Mouse (Mus musculus) ES-Bruce4 (cell line): ENCODE measurements around the gene Clnk. TPM values are rescaled to one million over a fixed set of nuclear protein-coding genes. Genes with fewer than 3 reads are reported as not detected.

Experiments
- H3K27ac ChIP-seq: 2 replicates; pipeline ENCODE4 v1.5.1; 2012; ENCODE audit warnings: low read length, inconsistent platforms; ENCODE audit not compliant: insufficient read depth
- H3K27me3 ChIP-seq: 2 replicates; pipeline ENCODE4 v1.6.1; 2012; ENCODE audit warnings: mild to moderate bottlenecking, low read length, inconsistent platforms; ENCODE audit not compliant: control insufficient read depth, poor library complexity, insufficient read depth, severe bottlenecking
- H3K36me3 ChIP-seq: 2 replicates; pipeline ENCODE4 v1.6.1; 2012; ENCODE audit warnings: inconsistent platforms, mild to moderate bottlenecking, low read length, moderate library complexity; ENCODE audit not compliant: control insufficient read depth, poor library complexity, insufficient read depth, severe bottlenecking
- H3K4me1 ChIP-seq: one replicate; pipeline ENCODE4 v1.8.1; 2011; ENCODE audit warnings: low read length; ENCODE audit not compliant: control insufficient read depth, insufficient read depth
- H3K4me3 ChIP-seq: 2 replicates; pipeline ENCODE4 v1.5.1; 2011; ENCODE audit warnings: low read depth, mild to moderate bottlenecking, low read length
- H3K9ac ChIP-seq: 2 replicates; pipeline ENCODE4 v1.6.1; 2012; ENCODE audit warnings: low read depth, mild to moderate bottlenecking, inconsistent platforms; ENCODE audit not compliant: poor library complexity, severe bottlenecking
- H3K9me3 ChIP-seq: replicated peaks from 2 replicates; pipeline ENCODE4 v1.6.1; 2012; ENCODE audit warnings: mild to moderate bottlenecking, low read length, inconsistent platforms; ENCODE audit not compliant: control insufficient read depth, poor library complexity, insufficient read depth, severe bottlenecking
- CTCF ChIP-seq: IDR thresholded peaks from one replicate; pipeline ENCODE4 v1.8.1; 2011; ENCODE audit warnings: low read depth, low read length
- EP300 ChIP-seq: IDR thresholded peaks from 2 replicates; pipeline ENCODE4 v1.6.1; 2011; ENCODE audit warnings: low read depth, low read length; ENCODE audit not compliant: insufficient read depth
- POLR2A ChIP-seq: IDR thresholded peaks from one replicate; pipeline ENCODE4 v1.8.1; 2011; ENCODE audit warnings: low read length; ENCODE audit not compliant: insufficient read depth
- polyA plus RNA-seq: library from polyadenylated mRNA; stranded (reverse); fragments of >200 nt; gene quantifications from 2 replicates; pipeline ENCODE4 v1.2.4, GENCODE M21; 2011; ENCODE audit warnings: low read depth; ENCODE audit not compliant: missing spikeins, insufficient read depth, insufficient read length

The Clnk gene
- polyA plus RNA-seq, 1 experiment, result not detected

- H3K27me3 ChIP-seq, result no peaks in the 10 kb centered on the region
- H3K27ac ChIP-seq, result no peak overlapping the region
- no peak overlapping the region for H3K4me3 ChIP-seq
- H3K36me3 ChIP-seq, result no peaks in the 10 kb centered on the region
- H3K9ac ChIP-seq, result no peak overlapping the region
- H3K9me3 ChIP-seq, result no peaks in the 10 kb centered on the region
- TF ChIP-seq EP300, result no peak
- TF ChIP-seq POLR2A, result no peak
- TF ChIP-seq CTCF, result no peak
- no peaks in the 10 kb centered on the region for H3K4me1 ChIP-seq
Observed at GRCm38 (mm10) chr5:38787851-38788520, 88.6 kb downstream of the Clnk start.

GRCm38 (mm10) chr5:38786126-38786525 is 90.5 kb downstream of the Clnk start:
- Histone ChIP-seq H3K27me3 (no peaks in the 10 kb centered on the region), H3K9me3 (no peaks in the 10 kb centered on the region), H3K4me1 (no peaks in the 10 kb centered on the region), H3K4me3 (no peak overlapping the region), H3K9ac (no peak overlapping the region), H3K36me3 (no peaks in the 10 kb centered on the region), H3K27ac (no peak overlapping the region)
- no peak for TF ChIP-seq CTCF
- no peak for TF ChIP-seq POLR2A
- TF ChIP-seq EP300, result no peak

GRCm38 (mm10) chr5:38785686-38786085 is 90.9 kb downstream of the Clnk start:
- Histone ChIP-seq H3K27ac (no peak overlapping the region), H3K9me3 (no peaks in the 10 kb centered on the region), H3K36me3 (no peaks in the 10 kb centered on the region), H3K27me3 (no peaks in the 10 kb centered on the region), H3K9ac (no peak overlapping the region), H3K4me1 (no peaks in the 10 kb centered on the region), H3K4me3 (no peak overlapping the region)
- TF ChIP-seq EP300 (no peak), CTCF (no peak), POLR2A (no peak)

GRCm38 (mm10) chr5:38781813-38782212 is 94.8 kb downstream of the Clnk start:
- Histone ChIP-seq H3K4me3 (no peak overlapping the region), H3K4me1 (no peaks in the 10 kb centered on the region), H3K9ac (no peak overlapping the region), H3K9me3 (no peaks in the 10 kb centered on the region), H3K36me3 (no peaks in the 10 kb centered on the region), H3K27me3 (no peaks in the 10 kb centered on the region), H3K27ac (no peak overlapping the region)
- TF ChIP-seq EP300, result no peak
- no peak for TF ChIP-seq POLR2A
- peak; percentile 25 for TF ChIP-seq CTCF

GRCm38 (mm10) chr5:38780631-38781030 is 96.0 kb downstream of the Clnk start:
- H3K27ac ChIP-seq, result no peak overlapping the region
- H3K9me3 ChIP-seq, result no peaks in the 10 kb centered on the region
- no peaks in the 10 kb centered on the region for H3K27me3 ChIP-seq
- H3K4me3 ChIP-seq, result no peak overlapping the region
- H3K9ac ChIP-seq, result no peak overlapping the region
- H3K4me1 ChIP-seq, result no peaks in the 10 kb centered on the region
- no peaks in the 10 kb centered on the region for H3K36me3 ChIP-seq
- TF ChIP-seq CTCF, result no peak

GRCm38 (mm10) chr5:38780045-38780444 is 96.6 kb downstream of the Clnk start:
- no peaks in the 10 kb centered on the region for H3K4me1 ChIP-seq
- no peak overlapping the region for H3K4me3 ChIP-seq
- TF ChIP-seq CTCF (no peak), POLR2A (no peak), EP300 (no peak)
- H3K27me3 ChIP-seq, result no peaks in the 10 kb centered on the region
- no peaks in the 10 kb centered on the region for H3K36me3 ChIP-seq
- H3K27ac ChIP-seq, result no peak overlapping the region
- no peak overlapping the region for H3K9ac ChIP-seq
- no peaks in the 10 kb centered on the region for H3K9me3 ChIP-seq
